Mouse (Mus musculus) small intestine, adult 2 months (tissue): ENCODE data around the gene Rgs7bp.

Source experiments
- CTCF ChIP-seq: fragments of 200-500 bp; IDR thresholded peaks from 2 replicates; pipeline ENCODE4 v1.5.1; 2012; ENCODE audit warnings: low read depth, mild to moderate bottlenecking, control low read depth, inconsistent platforms, low read length, moderate library complexity, mixed read lengths; ENCODE audit not compliant: insufficient replicate concordance, insufficient read length; ENCODE audit errors: extremely low read depth
- POLR2A ChIP-seq: fragments of 200-500 bp; IDR thresholded peaks from 2 replicates; pipeline ENCODE4 v1.6.1; 2012; ENCODE audit warnings: low read depth, mild to moderate bottlenecking, control low read depth, inconsistent platforms, low read length, moderate library complexity

- TF ChIP-seq CTCF (no peak), POLR2A (no peak)
Observed at GRCm38 (mm10) chr13:105081862-105082261, 27.1 kb upstream of the Rgs7bp start, which contains the start of gene 4933425L06Rik.
